Mouse (Mus musculus) midbrain, embryonic 15.5 days (tissue): ENCODE data around the gene Stard3nl. TPM values are rescaled to one million over a fixed set of nuclear protein-coding genes. Genes with fewer than 3 reads are reported as not detected.
"Not testable (repeated sequence)": the region's sequence is repeated elsewhere in the genome, so short reads cannot be mapped to it uniquely, and the experiment has no call there.

ENCODE experiments used
- ATAC-seq: fragments of 200-750 bp; cut with Nextera tagmentation; replicated peaks from 2 replicates; pipeline ENCODE4 v1.8.0; 2017; ENCODE audit warnings: moderate TSS enrichment
- H3K27ac ChIP-seq: fragments of 300-500 bp; sonication (generic); 2 replicates; pipeline ENCODE4 v1.5.1; 2015; ENCODE audit warnings: mild to moderate bottlenecking, inconsistent platforms
- H3K27me3 ChIP-seq: fragments of 300-500 bp; sonication (generic); replicated peaks from 2 replicates; pipeline ENCODE4 v1.6.1; 2015; ENCODE audit warnings: inconsistent platforms
- H3K36me3 ChIP-seq: fragments of 300-500 bp; sonication (generic); replicated peaks from 2 replicates; pipeline ENCODE4 v1.6.1; 2015; ENCODE audit warnings: inconsistent platforms
- H3K4me1 ChIP-seq: fragments of 300-500 bp; sonication (generic); 2 replicates; pipeline ENCODE4 v1.6.1; 2015; ENCODE audit warnings: inconsistent platforms
- H3K4me2 ChIP-seq: fragments of 300-500 bp; sonication (generic); 2 replicates; pipeline ENCODE4 v1.6.1; 2015; ENCODE audit warnings: inconsistent platforms, mild to moderate bottlenecking, moderate library complexity
- H3K4me3 ChIP-seq: fragments of 300-500 bp; sonication (generic); 2 replicates; pipeline ENCODE4 v1.5.1; 2015; ENCODE audit warnings: mild to moderate bottlenecking, inconsistent platforms
- H3K9ac ChIP-seq: fragments of 300-500 bp; sonication (generic); 2 replicates; pipeline ENCODE4 v1.6.1; 2015; ENCODE audit warnings: mild to moderate bottlenecking, inconsistent platforms
- H3K9me3 ChIP-seq: fragments of 300-500 bp; sonication (generic); 2 replicates; pipeline ENCODE4 v1.6.1; 2016; ENCODE audit warnings: inconsistent platforms
- WGBS: fragments of 180-500 bp; shearing (Covaris S2); methylation state at CpG from one replicate; pipeline ENCODE4 v1.1.7; 2015; ENCODE audit warnings: mixed read lengths; 5-methylcytosine and 5-hydroxymethylcytosine counted together
- polyA plus RNA-seq: library from polyadenylated mRNA; unstranded; fragments of >200 nt; fragmentation: Nextera tagmentation; extraction: Ambion mirVana; gene quantifications from 2 replicates; pipeline ENCODE4 v1.2.1, GENCODE M21; 2015

The Stard3nl gene
- polyA plus RNA-seq, 1 experiment from 2014 or later = 208 TPM

DNA sequence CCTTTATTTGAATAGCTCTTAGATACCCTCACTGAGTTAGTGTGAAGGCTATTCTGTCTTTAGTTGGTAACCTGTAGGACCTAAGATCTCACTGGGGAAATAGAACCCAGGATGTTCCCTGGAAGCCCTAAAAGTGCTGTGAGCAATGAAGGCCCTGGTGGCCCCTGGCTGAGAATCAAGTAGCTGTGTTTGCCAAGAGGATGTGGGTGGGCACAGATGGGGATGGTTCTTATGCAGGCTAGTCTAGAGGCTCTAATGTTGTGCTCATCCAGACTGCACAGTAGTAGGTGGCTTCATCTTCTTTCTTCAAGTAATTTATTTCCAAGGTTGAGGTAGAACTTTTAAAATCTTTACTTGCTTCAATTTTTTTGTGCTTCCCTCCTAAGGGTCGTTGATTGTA lies 59.3 kb downstream of the Stard3nl start:
- not testable (repeated sequence) for H3K4me2 ChIP-seq, H3K36me3 ChIP-seq, H3K4me1 ChIP-seq, H3K4me3 ChIP-seq, ATAC-seq, H3K27me3 ChIP-seq, H3K9me3 ChIP-seq, H3K9ac ChIP-seq, H3K27ac ChIP-seq
- WGBS = 90% methylated on average over 1 of the region's 1 CpGs

Other genes with a start within 250 kb of the Stard3nl start
- 21.2 and 21.5 TPM in 2 replicates for gene Epdr1, start 224.1 kb upstream of the Stard3nl start, polyA plus RNA-seq
- gene Sfrp4, start 227.3 kb upstream of the Stard3nl start, polyA plus RNA-seq = 3.3 and 3.7 TPM in 2 replicates